Mouse (Mus musculus): ENCODE measurements at regions not wholly inside any gene's neighbourhood (a gene's known extent, or its start where the extent isn't known, plus 50 kb on each side); places are given as distances from the start of the nearest gene placed in this dataset.

DNA sequence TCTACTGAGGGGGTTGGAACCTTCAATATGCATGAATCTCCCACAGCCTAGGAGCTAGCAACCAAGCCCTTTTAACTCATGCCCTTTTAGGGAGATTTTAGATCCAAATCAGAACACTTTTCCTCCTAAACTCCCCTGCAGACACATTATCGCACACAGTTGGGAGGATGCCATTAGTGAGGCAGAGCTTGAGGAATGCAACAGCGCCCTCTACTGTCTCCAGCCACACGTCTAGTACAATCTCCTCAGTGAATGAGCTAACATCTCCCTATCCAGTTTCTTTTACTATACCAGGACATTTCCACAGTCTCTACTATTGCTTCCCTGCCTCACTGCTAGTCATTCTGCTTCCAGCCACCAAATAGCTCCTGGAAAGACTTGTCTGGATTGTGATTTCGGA, 59.3 kb downstream of the 1700080O16Rik start:
- peak; percentile 28 to 70 for DNase-seq (ENCODE audit: low spot score in 2 of 2)

DNA sequence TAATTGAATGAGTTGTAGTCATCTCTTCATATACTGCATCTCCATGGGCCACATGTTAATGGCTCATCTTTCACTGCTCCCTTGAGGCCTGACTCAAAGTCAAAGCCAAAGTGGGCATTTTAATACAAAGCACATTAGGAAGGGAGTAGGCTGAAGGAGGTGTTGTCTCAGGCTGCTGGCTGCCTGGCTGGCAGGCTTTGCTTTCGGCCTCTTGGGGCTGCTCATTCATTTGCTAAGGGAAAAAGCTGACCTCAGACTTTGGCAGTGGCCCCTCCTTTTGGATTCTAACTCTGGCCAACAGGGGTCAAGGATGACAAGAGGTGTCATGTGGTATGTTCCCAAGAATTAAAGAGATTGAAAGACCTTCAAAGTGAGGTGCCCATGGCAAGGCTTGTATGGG, 61.0 kb downstream of the 1700080O16Rik start:
- no peak for DNase-seq (ENCODE audit: low spot score in 2 of 2)

DNA sequence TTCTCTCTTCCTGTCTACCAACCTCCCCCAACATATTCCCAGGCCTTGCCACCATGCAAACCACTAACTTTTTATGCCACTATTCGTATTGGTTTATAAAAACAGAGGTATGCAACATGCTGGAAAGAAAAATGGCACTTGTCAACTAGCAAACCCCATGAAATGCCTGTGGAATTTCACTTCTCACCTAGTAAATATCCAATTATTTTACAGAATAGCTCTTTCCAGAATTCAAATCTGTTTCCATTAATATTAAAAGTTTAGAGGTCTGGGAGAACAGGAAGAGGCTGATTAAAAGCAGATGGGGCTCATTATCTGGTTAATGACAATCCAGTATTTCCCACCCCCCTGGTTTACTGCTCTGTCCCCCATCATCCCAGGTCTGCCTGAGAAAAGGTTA, 62.0 kb downstream of the 1700080O16Rik start:
- no peak for DNase-seq (ENCODE audit: low spot score in 2 of 2)

DNA sequence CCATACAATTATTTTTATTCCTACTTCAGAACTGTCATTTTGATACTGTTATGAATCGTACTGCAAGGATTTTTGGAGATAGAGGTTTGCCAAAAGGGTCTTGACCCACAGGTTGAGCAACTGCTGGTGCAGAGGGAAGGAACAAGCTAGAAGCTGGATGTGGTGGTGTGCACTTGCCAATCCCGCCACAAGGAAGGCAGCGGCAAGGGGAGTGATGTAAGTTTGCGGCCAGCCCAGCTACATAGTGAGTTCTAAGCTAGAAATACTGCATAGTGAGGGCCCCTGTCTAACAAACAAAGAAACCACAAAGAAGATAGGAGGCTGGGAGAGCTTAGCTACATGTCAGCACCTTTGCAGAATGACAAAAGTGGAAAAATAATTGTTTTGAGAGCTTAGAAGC, 74.1 kb downstream of the 1700080O16Rik start:
- DNase-seq (ENCODE audit: low spot score in 2 of 2): no peak

DNA sequence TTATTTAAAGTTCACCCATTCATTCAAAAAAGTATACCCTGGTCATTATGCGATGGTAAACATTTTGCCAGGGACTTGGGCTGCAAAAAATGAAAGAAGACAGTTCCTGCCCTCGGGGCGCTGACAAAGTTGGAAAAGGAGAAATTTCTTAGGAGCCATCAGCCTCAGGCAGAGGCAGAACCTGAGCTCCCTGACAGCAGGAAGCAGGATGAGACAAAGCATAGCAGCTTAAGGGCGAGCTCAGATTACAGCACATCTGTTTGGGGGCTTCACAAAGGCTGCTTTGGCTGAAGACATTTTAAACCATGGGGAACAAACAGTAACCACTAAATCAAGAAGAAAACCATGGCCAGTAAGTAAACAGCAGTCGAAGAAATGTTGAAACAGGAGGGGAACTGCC, 75.5 kb downstream of the 1700080O16Rik start:
- no peak for DNase-seq (ENCODE audit: low spot score in 2 of 2)

DNA sequence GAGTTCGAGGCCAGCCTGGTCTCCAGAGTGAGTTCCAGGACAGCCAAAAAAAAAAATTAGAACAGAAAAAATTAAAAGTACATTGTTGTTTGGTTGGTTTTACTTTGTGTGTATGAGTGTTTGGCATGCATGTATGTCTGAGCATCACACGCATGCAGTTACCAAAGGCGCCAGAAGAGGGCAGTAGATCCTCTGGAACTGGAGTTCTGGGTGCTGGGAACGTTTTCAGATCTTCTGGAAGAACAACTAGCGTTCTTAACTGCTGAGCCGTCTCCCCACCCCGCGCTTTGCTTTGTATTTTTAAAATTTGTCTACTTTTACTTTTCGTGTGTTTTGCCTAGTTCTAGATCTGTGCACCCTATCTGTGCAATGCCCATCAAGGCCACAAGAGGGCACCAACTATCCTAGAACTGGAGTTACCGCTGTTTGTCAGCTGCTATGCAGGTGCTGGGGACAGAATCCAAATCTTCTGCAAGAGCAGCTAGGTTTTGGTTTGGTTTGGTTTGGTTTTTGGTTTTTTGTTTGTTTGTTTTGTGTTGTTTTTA, 76.9 kb downstream of the 1700080O16Rik start:
- no peak for DNase-seq (ENCODE audit: low spot score in 2 of 2)

DNA sequence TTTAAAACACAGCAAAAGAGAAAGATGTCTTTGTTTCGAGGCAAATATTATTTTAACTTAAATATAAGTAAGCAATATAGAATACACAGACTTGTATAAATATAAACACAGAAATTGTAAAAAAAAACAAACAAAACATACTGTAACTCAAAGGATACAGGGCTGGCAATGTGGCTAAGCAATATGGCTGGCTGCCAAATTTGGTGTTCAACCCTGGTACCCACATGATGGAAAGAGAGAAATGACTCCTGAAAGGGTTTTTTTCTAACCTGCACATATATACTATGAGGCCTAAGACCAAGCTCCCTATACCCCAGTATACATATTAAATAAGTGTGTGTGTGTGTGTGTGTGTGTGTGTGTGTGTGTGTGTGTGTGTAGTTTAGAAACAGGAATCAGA, 79.9 kb downstream of the 1700080O16Rik start:
- no peak for DNase-seq (ENCODE audit: low spot score in 2 of 2)

DNA sequence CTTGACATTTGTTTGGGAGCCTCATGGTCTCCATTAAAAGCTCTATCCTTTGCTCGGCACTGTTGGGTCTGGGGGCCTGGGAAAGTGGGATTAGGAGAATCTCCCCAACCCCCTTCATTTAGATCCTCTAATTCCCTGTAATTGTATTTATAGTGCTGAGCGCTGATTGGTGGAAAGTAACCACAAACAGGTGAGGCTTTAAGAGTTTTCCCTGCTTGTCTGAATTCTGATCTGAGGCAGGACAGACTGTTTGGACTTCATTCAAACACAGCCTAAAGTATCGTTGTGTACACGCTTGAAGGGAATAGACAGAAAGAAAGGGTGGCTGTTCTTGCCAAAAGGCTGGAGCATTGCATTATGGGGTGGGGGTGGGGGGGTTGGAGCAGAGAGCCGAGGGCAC, 85.1 kb upstream of the Usp26 start:
- DNase-seq (ENCODE audit: low spot score in 2 of 2): no peak
